Mouse (Mus musculus) frontal cortex, adult 2 months (tissue): Measurements from ENCODE around the gene Smim1. TPM values are rescaled to one million over a fixed set of nuclear protein-coding genes. Genes with fewer than 3 reads are reported as not detected.

Source experiments
- polyA plus RNA-seq: library from polyadenylated mRNA; depleted of rRNA; stranded (reverse); fragments of >200 nt; gene quantifications from 2 replicates; pipeline ENCODE4 v1.2.3, GENCODE M21; 2012; rRNA removed

Gene Smim1
- polyA plus RNA-seq, 1 experiment, result 20.0 TPM

Other genes with a start within 250 kb of the Smim1 start
- 32.7 and 34.5 TPM in 2 replicates for gene A430005L14Rik, start 69.0 kb downstream of the Smim1 start, polyA plus RNA-seq
- gene Dffb, start 51.1 kb downstream of the Smim1 start, polyA plus RNA-seq, result 22.9 and 25.2 TPM in 2 replicates
- gene Cep104, start 51.0 kb downstream of the Smim1 start, polyA plus RNA-seq, result 21.0 and 21.2 TPM in 2 replicates
- 49.0 and 51.1 TPM in 2 replicates for gene Lrrc47, start 14.5 kb downstream of the Smim1 start, polyA plus RNA-seq
- gene Ccdc27, start 16.4 kb upstream of the Smim1 start, polyA plus RNA-seq, result not detected in 2 replicates
- 0.84 and 1.3 TPM in 2 replicates for gene Trp73, start 114.0 kb upstream of the Smim1 start, polyA plus RNA-seq
- 30.6 and 31.7 TPM in 2 replicates for gene Wrap73, start 116.1 kb upstream of the Smim1 start, polyA plus RNA-seq
- 200 and 202 TPM in 2 replicates for gene Tprgl, start 134.4 kb upstream of the Smim1 start, polyA plus RNA-seq
- gene Megf6, start 144.5 kb upstream of the Smim1 start, polyA plus RNA-seq, result 3.0 and 5.4 TPM in 2 replicates